Mouse (Mus musculus) liver, adult 2 months (tissue): ENCODE data around the gene Syde2. TPM values are rescaled to one million over a fixed set of nuclear protein-coding genes. Genes with fewer than 3 reads are reported as not detected.

Experiments
- DNase-seq: peaks from one replicate; pipeline ENCODE4 v3.0.0-alpha.2; 2011; ENCODE audit warnings: low read depth, low spot score; ENCODE audit errors: extremely low read depth
- H3K27ac ChIP-seq: fragments of 200-500 bp; replicated peaks from 2 replicates; pipeline ENCODE4 v1.5.1; 2012; ENCODE audit warnings: low read depth, mild to moderate bottlenecking, control low read depth, inconsistent platforms, low read length; ENCODE audit not compliant: insufficient read depth
- H3K27me3 ChIP-seq: fragments of 200-500 bp; 2 replicates; pipeline ENCODE4 v1.6.1; 2012; ENCODE audit warnings: mild to moderate bottlenecking, moderate library complexity, low read length, inconsistent platforms; ENCODE audit not compliant: control insufficient read depth, insufficient read depth
- H3K36me3 ChIP-seq: fragments of 200-500 bp; 2 replicates; pipeline ENCODE4 v1.6.1; 2012; ENCODE audit warnings: low read length, inconsistent platforms; ENCODE audit not compliant: control insufficient read depth, insufficient read depth
- H3K4me1 ChIP-seq: fragments of 200-500 bp; 2 replicates; pipeline ENCODE4 v1.6.1; 2011; ENCODE audit warnings: low read length; ENCODE audit not compliant: control insufficient read depth, insufficient read depth
- H3K4me3 ChIP-seq: fragments of 200-500 bp; 2 replicates; pipeline ENCODE4 v1.5.1; 2011; ENCODE audit warnings: low read depth, mild to moderate bottlenecking, control low read depth, low read length, moderate library complexity; ENCODE audit not compliant: insufficient read depth
- H3K79me2 ChIP-seq: fragments of 200-500 bp; 2 replicates; pipeline ENCODE4 v1.6.1; 2012; ENCODE audit warnings: inconsistent platforms, mild to moderate bottlenecking, low read length, moderate library complexity; ENCODE audit not compliant: control insufficient read depth, insufficient read depth
- H3K9ac ChIP-seq: fragments of 200-500 bp; 2 replicates; pipeline ENCODE4 v1.6.1; 2012; ENCODE audit warnings: low read depth, mild to moderate bottlenecking, control low read depth, inconsistent platforms, low read length
- CTCF ChIP-seq: fragments of 200-500 bp; IDR thresholded peaks from 2 replicates; pipeline ENCODE4 v1.5.1; 2011; ENCODE audit warnings: low read depth, low read length, control low read depth
- POLR2A ChIP-seq: fragments of 200-500 bp; IDR thresholded peaks from 2 replicates; pipeline ENCODE4 v1.6.1; 2011; ENCODE audit warnings: low read length, control low read depth; ENCODE audit not compliant: insufficient read depth; ENCODE audit errors: extremely low read depth
- whole genome bisulfite sequencing: fragments of 180-500 bp; shearing (Covaris S2); methylation state at CpG from one replicate; pipeline ENCODE4 v1.1.7; 2018; 5-methylcytosine and 5-hydroxymethylcytosine counted together
- polyA plus RNA-seq: library from polyadenylated mRNA; depleted of rRNA; stranded (reverse); fragments of >200 nt; gene quantifications from 2 replicates; pipeline ENCODE4 v1.2.3, GENCODE M21; 2012; rRNA removed
- total RNA-seq: library from RNA; depleted of rRNA; stranded (reverse); fragments of >200 nt; gene quantifications from 2 replicates; pipeline ENCODE4 v1.2.3, GENCODE M21; 2014; rRNA removed

The Syde2 gene
- total RNA-seq (5.4 and 7.9 TPM in 2 replicates), polyA plus RNA-seq (1.3 and 1.7 TPM in 2 replicates)

DNA sequence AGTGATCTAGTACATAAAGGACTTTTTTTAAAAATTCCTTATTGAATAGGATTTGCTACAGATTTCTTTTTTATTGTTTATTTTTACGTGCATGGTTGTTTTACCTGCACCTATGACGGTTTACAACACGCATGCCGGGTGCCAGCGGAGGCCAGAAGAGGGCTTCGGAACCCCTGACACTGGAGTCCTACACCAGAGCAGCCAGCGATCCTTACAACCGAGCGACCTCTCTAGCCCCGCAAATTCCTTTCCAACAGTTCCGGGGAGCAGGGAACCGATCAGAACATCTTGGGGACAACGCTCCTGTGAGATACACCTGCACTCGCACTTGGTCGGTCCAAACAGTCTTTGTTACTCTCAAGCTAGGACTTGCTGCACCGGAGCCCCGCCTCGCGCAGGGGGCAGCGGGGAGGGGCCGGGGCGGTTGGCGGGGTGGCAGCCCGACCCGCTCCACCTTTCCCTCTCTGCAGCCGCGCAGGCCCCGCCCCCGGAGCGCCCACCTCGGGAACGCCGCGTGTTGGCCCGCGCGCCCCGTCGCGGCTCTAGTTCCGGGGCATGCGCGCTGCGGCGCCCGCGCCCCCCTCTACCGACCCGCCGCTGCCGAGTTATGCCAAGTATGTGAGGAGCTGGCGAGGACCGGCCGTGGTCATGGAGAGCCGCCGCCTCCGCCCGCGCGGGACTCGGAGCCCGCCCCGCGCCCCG, at the start of gene Syde2:
Gene Syde2, plus strand, starts transcription at position 603 of the 702 bp plus-strand sequence.
- peak within 1 kb of the TSS; percentile 96 for H3K9ac ChIP-seq
- H3K4me3 ChIP-seq = peak within 1 kb of the TSS; percentile 77
- no peaks in the 10 kb centered on the region for H3K36me3 ChIP-seq
- peak; percentile 70 for DNase-seq
- TF ChIP-seq POLR2A = 0 out of 2 replicates have a peak, but pooled peaks have one; percentile 2
- TF ChIP-seq CTCF = no peak
- H3K4me1 ChIP-seq = peaks cover 18% of the 10 kb centered on the region
- H3K27ac ChIP-seq = peak within 1 kb of the TSS; percentile 81
- no peaks in the 10 kb centered on the region for H3K27me3 ChIP-seq
- 2% methylated on average over 53 of the region's 65 CpGs for WGBS
- no peaks in the 10 kb centered on the region; the same call in 1 of the 2 replicates for H3K79me2 ChIP-seq

DNA sequence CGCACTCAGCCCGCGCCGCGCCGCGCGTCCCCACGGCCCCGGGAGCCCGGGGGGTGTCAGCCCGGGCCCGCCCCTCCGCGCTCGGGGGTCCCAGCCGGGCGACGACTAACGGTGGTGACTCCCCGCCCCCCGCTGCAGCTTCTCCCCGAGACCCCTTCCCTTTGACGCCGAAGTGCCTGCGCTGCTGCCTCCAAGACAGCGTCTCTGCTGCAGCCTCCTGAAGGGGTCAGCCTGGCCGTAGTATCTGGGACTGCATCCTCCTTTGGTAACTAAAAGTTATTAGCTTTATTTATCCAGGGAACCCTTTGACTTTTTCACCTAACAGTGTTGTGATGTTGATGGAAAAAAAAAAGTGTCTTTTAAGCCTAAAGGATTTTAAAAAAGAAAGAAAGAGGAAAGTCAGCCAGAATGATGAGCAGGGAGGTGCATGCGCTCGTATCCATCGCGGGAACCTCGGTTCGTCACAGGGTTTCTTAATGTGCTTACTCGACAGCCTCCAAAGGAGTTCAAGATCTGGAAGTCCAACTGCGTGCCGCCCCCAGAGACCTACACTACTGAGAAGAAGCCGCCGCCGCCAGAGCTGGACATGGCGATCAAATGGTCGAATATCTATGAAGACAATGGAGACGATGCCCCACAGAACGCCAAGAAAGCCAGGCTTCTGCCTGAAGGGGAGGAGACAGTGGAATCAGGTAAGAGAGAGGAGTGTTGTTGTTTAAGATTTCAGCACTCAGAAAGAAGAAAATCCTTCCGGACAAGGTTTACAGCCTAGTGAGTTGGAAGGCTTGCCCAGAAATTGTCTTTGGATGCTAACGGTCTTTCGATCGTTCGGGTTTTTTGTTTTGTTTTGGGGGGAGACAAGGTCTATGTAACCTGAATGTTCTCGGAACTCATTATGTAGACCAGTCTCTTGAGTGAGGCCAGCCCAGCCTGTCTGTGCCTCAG, 49.0 kb upstream of the Syde2 start:
- H3K27me3 ChIP-seq = no peaks in the 10 kb centered on the region
- H3K36me3 ChIP-seq = peaks cover 16% of the 10 kb centered on the region
- TF ChIP-seq POLR2A (no peak), CTCF (0 out of 2 replicates have a peak, but pooled peaks have one; percentile 12)
- WGBS = 16% methylated on average over 50 of the region's 50 CpGs
- peaks cover 16% of the 10 kb centered on the region; the same call in 1 of the 2 replicates for H3K79me2 ChIP-seq
- H3K9ac ChIP-seq = peak overlapping the region; percentile 99
- no peak for DNase-seq
- H3K27ac ChIP-seq = no peak overlapping the region
- H3K4me3 ChIP-seq = peak overlapping the region; percentile 99
- H3K4me1 ChIP-seq = peaks cover 16% of the 10 kb centered on the region

DNA sequence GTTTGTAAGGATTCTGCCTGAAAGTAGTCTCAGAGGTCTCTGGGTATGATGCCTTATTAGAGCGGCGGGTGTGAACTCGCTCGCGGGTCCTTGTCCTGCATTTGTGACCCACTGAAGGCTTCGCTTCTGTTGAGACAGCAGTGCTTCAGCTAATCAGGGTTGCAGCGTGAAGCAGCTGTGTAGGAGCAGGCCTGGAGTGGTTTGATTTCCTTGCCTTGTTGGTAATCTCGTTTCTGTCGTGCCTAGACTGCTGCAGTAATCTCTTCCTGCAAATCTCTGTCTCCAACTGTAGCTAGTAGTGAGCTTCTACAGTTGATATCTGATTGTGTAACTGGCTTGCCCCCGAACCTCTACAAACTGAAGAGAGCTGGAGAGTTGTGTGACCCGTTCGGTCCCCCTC, 48.3 kb upstream of the Syde2 start:
- peaks cover 16% of the 10 kb centered on the region for H3K4me1 ChIP-seq
- DNase-seq = no peak
- no peak overlapping the region for H3K4me3 ChIP-seq
- no peaks in the 10 kb centered on the region for H3K27me3 ChIP-seq
- no peak for TF ChIP-seq POLR2A
- no peak for TF ChIP-seq CTCF
- peaks cover 16% of the 10 kb centered on the region; the same call in 1 of the 2 replicates for H3K79me2 ChIP-seq
- H3K36me3 ChIP-seq = peaks cover 20% of the 10 kb centered on the region
- 71% methylated on average over 12 of the region's 12 CpGs for WGBS
- H3K9ac ChIP-seq = no peak overlapping the region
- no peak overlapping the region for H3K27ac ChIP-seq

DNA sequence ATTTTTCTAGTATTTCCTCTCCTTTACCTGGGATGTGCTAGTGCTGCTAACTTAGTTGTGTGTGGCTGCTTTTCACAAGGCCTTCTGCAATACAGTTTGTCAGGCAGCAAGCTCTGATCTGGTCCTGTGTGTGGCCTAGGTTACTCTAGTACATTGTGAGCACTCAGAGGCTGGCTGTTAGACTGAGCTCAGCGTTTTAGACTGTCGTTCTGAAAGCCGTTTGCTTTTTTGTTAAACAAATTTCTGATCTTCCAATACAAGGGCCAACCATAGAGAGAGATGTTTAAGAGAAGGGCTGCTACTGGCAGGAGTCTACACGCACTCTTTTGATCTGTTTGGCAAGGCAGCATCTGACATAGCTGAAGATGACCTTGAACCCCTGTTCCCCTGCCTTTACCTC, 47.7 kb upstream of the Syde2 start:
- Histone ChIP-seq H3K4me1 (peaks cover 16% of the 10 kb centered on the region), H3K27ac (no peak overlapping the region), H3K9ac (no peak overlapping the region), H3K36me3 (peaks cover 25% of the 10 kb centered on the region), H3K4me3 (no peak overlapping the region), H3K27me3 (no peaks in the 10 kb centered on the region), H3K79me2 (peaks cover 16% of the 10 kb centered on the region; the same call in 1 of the 2 replicates)
- peak; percentile 18 for DNase-seq
- TF ChIP-seq POLR2A (no peak), CTCF (no peak)
- 13% methylated on average over 4 of the region's 4 CpGs for WGBS

DNA sequence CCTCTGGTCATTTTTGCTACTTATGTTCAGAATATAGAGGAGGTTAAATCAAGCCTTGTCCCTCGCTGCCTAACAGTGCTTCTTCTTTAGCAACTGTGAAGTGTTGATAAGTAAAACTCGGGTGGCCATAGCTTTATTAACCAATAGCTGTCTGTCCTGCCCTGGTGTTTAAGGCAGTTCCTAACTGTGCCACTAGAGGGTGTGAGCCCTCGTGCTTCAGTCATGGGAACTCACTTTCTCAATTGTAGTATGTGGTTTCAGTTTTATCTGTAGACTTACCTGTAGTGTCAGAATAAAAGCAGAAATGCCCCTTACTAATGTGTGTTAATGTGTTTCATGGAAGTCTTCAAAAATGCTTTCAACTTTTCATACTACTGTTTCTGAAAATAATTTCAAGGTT, 45.7 kb upstream of the Syde2 start:
- H3K27ac ChIP-seq = no peak overlapping the region
- no peaks in the 10 kb centered on the region for H3K27me3 ChIP-seq
- WGBS = 2% methylated on average over 3 of the region's 3 CpGs
- DNase-seq = peak; percentile 52
- no peak overlapping the region for H3K9ac ChIP-seq
- H3K4me3 ChIP-seq = no peak overlapping the region
- TF ChIP-seq CTCF = peak; percentile 71; the same call in 1 of the 2 replicates
- TF ChIP-seq POLR2A = no peak
- H3K79me2 ChIP-seq = peaks cover 16% of the 10 kb centered on the region; the same call in 1 of the 2 replicates
- peaks cover 28% of the 10 kb centered on the region for H3K36me3 ChIP-seq
- peaks cover 16% of the 10 kb centered on the region for H3K4me1 ChIP-seq
